Mouse (Mus musculus): ENCODE measurements at regions not wholly inside any gene's neighbourhood (a gene's known extent, or its start where the extent isn't known, plus 50 kb on each side); places are given as distances from the start of the nearest gene placed in this dataset.

GRCm38 (mm10) chr13:31248996-31249395 lies 275.0 kb downstream of the Gm5447 start:
- DNase-seq, result no peak

- DNase-seq, result no peak
Measured at GRCm38 (mm10) chr13:31249525-31249924, 275.5 kb downstream of the Gm5447 start.

DNA sequence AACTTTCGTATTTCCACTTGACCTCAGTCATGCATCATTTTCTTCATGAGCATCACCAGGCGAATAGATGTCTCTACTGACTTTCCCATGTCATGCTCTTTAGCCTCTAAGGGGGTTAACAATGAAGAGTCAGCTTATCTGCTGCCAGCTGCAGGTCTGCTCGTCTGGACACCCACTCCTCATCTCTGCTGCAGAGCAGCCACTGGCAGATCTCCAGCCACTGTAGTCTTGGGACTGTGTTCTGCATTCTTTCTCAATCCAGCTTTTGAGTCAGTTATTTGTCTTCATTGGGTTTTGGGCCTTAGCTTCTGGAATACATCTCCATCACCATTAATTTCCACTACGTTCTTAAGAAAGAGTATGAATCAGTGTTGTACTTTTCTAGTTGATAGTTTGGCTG lies 280.0 kb downstream of the Gm5447 start:
- DNase-seq, result no peak

DNA sequence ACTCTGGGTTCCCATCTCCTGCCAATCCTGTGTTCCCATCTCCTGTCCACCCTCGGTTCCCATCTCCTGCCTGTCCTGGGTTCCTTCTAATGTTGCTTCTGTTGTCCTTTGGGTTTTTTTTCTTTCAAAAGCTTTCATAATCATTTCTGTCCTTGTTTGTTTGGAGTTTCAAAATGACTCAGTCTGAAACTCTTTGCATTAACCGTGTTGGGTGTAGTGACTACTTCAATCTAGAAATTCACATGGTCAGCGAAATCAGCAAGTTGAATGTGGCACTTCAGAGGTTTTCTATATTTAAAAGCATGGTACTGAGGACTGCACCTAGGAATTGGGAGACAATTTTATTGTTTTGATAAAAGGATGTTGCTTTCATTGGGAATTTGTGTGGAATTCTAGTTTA lies 280.7 kb downstream of the Gm5447 start:
- no peak for DNase-seq

DNA sequence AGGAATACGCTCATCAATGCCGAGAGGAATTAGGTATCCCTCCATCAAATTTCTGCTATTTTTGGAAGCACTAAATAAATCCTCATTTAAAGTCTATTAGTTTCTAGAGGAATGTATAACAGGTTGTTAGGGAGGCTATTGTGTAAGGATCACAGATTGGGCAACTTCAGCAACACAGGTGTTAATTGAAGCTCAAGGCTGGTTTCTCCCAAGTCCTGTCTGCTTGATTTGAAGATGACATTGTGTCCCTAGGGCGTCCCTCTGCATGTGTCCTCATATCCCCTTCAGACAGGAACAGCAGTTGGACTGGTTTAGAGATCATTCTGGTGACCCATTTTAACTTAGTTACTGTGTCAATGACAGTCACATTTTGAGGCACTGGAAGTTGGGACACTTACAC lies 281.5 kb downstream of the Gm5447 start:
- DNase-seq, result no peak

DNA sequence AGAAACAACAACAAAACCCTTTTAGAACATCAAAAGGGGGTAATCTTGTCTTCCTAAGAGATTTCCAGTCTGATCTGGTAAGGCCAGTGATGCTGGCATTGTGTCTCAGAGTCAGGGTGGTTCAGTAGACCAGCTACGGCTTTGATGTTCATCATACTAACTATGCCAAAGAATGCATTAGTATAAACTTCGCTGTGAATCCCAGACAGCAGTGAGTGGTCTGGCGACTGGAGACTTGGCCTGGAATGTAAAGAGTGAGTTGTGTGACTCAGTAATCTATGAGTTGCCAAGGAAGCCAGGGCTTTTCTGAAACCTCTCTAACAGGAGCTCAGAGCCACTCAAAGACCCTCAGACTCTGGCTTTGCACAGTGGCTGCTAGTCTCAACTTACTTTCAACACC lies 288.1 kb upstream of the Foxq1 start:
- no peak for DNase-seq

- DNase-seq, result no peak
Measured at GRCm38 (mm10) chr13:31276005-31276644, 279.8 kb upstream of the Foxq1 start.

GRCm38 (mm10) chr13:31290630-31291029 lies 265.3 kb upstream of the Foxq1 start:
- no peak for DNase-seq

DNA sequence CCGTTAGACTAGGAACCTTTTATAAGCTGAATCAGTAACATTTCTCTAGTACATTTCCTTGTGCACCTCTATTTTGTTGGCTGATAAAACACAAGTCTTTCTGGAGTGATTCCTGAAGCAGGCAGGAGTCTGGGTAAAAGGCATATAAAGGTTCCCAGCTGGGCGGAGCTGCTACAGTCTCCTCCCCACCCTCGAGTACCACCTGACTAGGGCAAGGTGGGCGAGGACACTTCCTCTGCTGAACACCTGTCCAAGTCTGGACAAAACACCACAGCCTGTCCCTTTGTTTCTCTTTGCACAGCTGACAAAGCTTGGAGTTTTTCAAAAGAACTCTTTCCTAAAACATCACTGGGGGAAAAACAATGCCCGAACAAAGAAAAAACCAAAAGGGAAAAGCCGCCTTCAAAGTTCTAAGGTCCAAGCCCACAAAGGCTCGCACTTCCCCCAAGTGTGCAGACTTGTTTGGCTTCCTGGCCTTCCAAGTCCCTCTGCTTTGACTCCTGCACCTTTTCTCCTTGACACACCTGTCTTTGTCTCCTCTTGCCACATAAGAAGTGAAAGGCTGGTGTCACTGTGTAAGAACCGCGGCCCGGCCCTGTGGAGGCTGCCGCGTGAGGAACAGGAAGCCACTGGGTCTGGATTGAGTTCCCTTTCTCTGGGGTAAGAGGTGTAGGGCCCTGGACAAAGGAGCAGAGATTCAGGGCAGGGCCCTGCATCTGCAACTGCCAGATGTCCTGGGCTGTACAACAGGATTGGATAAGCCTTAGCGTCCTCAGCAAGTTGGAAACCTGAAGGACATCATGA lies 263.1 kb upstream of the Foxq1 start:
- no peak for DNase-seq

DNA sequence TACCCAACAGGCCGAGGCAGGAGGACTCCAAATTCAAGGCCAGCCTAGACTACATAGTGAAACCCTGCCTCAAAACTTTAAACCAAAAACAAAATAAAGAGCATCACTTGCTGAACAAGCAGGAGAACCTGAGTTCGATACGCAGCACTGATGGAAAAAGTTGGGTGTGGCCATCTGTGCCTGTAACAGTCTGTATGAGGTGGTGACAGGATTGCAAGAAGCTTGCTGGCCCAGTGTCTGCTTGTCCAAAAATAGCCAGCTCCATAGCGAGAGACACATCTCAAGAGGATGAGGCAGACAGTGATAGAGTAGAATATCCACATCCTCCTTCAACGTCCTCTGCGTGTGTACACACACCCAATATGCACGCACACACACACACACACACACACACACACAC lies 261.9 kb upstream of the Foxq1 start:
- DNase-seq, result no peak

DNA sequence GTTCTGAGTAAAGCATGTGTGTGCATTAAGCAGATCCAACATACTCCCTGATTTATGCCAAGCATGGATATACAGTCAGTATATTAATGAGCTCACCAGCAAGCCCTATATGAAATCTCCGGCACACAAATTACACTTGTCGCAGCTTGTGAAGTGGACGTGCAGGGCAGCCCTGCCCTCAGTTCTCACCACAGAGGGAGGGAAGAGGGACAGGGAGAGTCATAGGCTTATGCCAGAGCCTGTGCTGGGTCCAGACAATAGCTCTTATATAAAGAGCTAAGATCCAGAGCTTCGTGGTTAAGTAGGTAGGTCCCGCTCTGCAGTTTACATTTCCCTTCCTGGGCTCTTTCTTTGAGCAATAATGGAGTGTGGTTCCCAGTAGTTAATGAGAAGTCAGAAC lies 252.7 kb upstream of the Foxq1 start:
- no peak for DNase-seq

GRCm38 (mm10) chr13:31304286-31304865 lies 251.6 kb upstream of the Foxq1 start:
- DNase-seq, result no peak

DNA sequence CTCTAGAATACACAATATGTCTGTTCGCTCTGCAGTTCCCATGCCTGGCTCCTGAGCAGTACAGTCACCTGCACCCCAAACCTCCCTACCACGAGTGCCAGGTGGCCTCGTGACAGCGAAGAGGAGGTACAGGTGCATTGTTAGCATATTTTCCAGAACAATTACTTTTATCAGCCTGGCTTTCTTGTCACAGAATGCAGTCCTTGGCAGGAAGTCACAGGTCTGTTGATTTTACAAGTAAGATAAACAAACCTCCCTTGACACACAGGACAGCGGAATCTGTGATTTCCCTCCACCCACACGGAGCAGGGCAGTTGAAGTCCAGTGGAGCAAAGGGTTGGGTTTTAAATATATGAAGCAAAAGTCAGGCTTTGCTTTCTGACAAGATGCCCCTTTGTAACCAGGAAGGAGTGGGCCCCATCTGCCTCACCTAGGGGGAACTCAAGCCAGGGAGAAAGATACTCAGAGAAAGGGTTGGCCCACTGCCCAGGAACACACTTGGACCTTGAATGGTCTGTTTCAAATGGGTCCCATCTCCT lies 246.8 kb upstream of the Foxq1 start:
- DNase-seq, result peak in 1 of 2 experiments; percentile 4

- DNase-seq, result no peak
Measured at GRCm38 (mm10) chr13:31312772-31313171, 243.2 kb upstream of the Foxq1 start.

DNA sequence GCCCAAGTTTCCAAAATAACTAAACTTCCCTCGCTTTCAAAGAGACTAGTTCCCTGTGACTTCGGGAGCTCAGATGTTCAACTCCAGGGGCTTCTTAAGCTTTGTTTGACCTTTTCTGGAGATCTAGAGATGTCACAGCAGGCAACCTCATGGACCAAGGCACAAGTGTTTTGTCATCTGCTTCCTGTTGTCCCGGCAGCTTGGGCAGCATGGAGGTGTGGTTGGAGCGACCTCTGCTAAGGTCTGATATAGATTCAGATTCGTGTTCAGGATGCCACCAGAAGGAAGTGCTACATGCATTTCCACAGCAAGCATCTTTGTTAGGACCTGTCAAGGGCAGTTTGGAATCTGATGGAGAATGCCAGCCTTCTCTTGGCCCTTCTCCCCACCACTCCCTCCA lies 242.1 kb upstream of the Foxq1 start:
- no peak for DNase-seq

DNA sequence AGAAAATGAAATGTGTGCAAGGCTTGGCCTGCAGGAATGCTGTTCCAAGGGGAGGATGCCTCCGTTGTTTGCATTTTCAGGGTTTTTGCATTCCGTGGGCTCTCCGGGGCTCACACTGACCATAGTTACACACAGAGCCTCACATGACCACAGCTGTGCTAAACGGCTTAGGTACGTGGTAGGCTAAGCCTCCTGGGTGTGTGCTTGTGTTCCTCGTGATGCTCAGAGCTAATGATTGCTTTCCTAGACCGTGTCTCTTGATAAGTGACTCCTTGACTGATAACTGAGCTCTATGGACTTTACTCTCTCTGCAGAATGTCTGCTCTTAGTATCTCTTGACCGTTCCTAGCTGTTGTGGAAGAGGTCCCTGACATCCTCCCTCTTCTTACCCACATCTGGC lies 238.9 kb upstream of the Foxq1 start:
- DNase-seq, result no peak

DNA sequence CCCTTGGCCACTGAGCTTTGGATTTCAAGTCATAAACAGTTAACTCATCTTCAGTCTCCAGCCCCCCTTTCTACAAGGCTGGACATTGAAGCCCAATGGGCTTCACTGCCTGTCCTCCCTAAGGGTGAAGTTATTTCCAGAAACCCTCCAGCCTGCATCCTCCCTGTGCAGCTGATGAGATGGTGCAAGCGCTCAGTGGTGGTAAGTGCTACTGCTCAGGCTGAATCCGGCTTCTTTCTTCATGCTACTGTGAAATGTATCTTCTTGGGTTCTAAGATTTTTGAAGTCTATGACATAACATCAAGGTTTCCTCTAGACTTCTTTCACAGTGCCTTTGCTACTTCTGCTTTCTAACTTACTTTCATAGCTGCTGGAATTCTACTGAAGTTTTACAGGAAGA lies 237.9 kb upstream of the Foxq1 start:
- no peak for DNase-seq

DNA sequence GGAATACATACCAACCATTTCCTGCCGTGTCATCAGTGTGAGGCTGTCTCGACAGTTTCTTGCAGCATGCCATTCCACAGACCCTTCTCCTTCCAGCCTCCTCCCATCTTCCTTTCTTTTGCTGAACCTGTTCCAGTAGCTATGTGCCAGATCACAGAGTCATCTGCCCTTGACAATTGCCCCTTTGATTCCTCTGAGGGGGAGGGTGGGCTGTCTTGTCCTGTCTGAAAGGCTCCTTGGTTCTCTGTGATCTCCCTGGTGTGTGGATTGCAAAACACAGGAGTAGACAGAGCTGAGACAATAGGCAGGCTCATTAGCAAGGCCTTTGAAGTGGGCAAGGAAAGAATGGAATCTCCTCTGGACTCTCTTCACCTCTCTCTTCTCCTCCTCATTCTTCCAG lies 234.5 kb upstream of the Foxq1 start:
- no peak for DNase-seq

DNA sequence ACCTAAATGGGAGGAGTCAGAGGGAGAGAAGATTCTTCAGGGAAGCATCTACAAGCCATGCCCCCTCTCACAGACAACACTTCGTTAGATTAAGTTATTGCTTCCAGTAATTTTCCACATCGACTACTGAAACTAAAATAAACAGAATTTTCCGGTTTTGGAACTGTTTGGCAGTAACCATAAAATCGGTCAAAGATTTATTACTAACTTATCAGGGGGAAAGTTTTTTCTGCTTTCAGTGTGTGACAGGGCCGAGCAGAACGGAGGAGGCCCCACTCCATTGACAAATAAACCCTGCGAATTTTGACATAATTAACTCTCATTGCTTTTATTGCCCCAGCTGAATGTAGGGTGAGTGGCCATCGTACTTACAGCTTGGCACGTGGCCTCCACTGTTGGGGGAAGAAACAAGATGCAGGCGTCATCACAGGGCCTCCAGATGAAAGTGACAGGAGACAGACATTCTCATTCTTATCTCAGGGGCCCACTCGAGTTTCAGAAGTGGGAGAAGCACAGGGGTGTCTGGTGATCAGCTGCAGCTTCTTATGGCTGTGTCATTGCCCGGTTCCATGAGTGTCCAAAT lies 229.6 kb upstream of the Foxq1 start:
- DNase-seq, result no peak

DNA sequence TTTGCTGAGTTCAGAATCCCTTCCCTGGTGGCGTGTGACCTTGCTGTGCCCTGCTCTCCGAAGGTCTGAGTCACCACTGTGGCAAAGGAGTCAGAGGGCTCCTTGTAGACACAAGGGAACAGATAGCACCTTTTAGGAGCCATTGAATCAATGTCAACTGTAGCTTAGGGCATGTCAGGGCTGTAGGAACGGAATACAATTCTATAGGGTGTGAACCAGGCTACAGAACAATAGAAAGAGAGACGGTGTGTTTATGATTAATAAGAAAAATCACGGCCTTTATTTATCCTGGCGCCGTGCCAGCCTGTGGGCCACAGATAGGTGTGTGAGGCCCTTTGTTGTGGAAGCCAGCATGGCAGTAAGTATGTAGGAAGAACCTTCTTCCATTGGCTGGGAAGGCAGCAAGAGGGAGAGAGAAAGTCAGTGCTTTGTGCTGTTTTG lies 228.4 kb upstream of the Foxq1 start:
- no peak for DNase-seq

DNA sequence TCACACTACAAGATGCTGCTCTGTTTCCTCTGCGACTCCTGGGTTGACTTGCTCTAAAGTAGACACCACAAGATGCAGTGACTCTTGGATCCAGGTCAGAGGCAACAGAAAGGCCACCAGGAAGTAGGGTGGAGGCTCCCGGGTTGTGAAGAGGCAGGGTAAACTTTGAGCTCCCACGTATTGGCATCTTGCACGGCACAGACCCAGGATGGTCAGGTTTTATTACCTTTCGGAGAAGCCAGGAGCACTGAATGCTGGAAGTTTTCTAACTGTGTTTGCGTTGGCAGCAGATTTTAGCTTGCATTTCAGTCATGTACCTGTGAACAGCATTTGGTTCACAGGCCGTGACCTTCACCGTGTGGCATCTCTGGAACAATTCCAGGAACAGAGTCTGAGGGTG lies 227.2 kb upstream of the Foxq1 start:
- DNase-seq, result no peak

- no peak for DNase-seq
Measured at GRCm38 (mm10) chr13:31330731-31331130, 225.2 kb upstream of the Foxq1 start.

DNA sequence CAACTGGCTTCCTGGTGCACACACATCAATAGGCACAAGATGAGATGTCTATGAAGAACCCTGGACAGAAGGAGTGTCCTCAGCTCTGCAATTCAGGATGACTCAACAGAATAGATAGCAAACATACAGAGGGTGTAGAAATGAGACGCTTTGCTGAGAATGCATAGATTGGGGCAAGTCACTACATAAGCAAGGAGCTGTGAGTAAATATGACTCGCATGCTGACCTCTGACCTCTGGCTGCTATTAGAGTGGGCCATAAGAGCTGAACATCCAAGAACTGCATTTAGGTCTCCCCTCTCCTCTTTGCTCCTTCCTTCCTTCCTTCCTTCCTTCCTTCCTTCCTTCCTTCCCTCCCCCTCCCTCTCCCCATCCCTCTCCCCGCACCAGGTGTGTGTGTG lies 221.0 kb upstream of the Foxq1 start:
- DNase-seq, result no peak

Measured in heart, adult 18-20 months (tissue).